Mouse (Mus musculus): ENCODE data around the gene Atg4c. TPM values are rescaled to one million over a fixed set of nuclear protein-coding genes. Genes with fewer than 3 reads are reported as not detected.

The Atg4c gene
- polyA plus RNA-seq, 1 experiment from 2014 or later: 13.1 TPM

DNA sequence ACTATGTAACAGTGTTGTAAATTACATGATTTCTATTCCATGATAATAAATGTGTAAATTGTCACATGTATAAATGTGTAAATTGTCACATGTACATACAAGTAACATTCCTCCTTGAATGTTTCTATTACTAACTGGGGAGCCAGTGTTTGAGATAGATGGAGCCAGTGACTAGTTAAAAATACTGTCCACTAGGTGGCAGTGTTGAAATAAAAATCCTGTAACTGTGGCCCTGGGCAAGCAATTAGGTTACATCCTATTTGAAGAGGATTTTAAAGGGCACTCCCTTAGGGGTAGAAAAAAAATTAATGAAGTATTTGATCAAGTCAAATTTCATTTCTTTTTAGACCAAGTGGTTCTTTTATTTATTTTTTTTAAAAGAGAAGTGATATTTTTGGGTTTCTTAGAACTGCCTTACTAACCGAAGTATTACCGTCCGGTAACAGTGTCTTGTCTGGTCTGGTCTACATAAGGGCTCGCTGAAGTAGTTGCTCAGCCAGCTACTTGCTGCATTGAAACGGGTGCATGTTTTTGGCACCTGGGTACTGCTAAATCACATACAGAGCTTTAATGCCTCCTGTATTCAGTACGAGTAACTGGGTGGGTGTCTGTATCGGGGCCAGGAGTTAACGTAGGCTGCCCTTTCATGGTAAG, 41.6 kb downstream of the Atg4c start:
- Histone ChIP-seq H3K4me3 (replicated peaks; ENCODE audit: low read depth, low read length) (no peak overlapping the region), H3K27me3 (ENCODE audit: insufficient read depth, low read length) (no peaks in the 10 kb centered on the region), H3K9ac (ENCODE audit: low read depth, low read length) (no peak overlapping the region), H3K4me2 (ENCODE audit: low read length) (no peak overlapping the region), H3K27ac (no peak overlapping the region), H3K9me3 (replicated peaks; ENCODE audit: low read length) (0 out of 2 replicates have a peak, but pooled peaks cover 5% of the 10 kb centered on the region), H3K36me3 (ENCODE audit: insufficient read depth, low read length) (no peaks in the 10 kb centered on the region), H3K4me1 (replicated peaks; ENCODE audit: insufficient read depth, low read length) (no peaks in the 10 kb centered on the region)
- 94% methylated on average over 8 of the region's 8 CpGs for WGBS
- no peak for ATAC-seq (replicated peaks; ENCODE audit: low FRiP score, low read depth)
- DNase-seq (ENCODE audit: low spot score): peak; percentile 78
- peak; percentile 77 for TF ChIP-seq CTCF (IDR thresholded peaks at IDR 0.05; ENCODE audit: low read depth)

DNA sequence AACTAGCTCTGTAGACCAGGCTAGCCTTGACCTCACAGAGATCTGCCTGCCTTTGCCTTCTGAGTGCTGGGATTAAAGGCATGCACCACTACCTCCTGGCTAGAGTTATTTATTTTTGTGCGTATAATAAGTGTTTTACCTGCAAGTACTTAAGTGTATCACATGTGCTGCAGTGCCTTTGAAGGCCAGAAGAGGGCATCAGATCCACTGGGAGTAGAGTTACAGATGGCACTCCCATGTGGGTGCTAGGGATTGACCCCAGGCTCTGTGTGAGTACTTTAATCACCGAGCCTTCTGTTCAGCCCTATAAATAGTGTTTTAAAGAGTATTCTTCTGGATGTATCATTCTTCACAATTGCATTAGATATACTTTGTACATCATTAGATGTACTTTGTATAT, 44.6 kb downstream of the Atg4c start:
- Histone ChIP-seq H3K9ac (ENCODE audit: low read depth, low read length) (no peak overlapping the region), H3K4me1 (replicated peaks; ENCODE audit: insufficient read depth, low read length) (no peaks in the 10 kb centered on the region), H3K9me3 (replicated peaks; ENCODE audit: low read length) (0 out of 2 replicates have a peak, but pooled peaks cover 5% of the 10 kb centered on the region), H3K27ac (no peak overlapping the region), H3K4me2 (ENCODE audit: low read length) (no peak overlapping the region), H3K36me3 (ENCODE audit: insufficient read depth, low read length) (no peaks in the 10 kb centered on the region), H3K4me3 (replicated peaks; ENCODE audit: low read depth, low read length) (no peak overlapping the region), H3K27me3 (ENCODE audit: insufficient read depth, low read length) (no peaks in the 10 kb centered on the region)
- ATAC-seq (replicated peaks; ENCODE audit: low FRiP score, low read depth) (no peak), DNase-seq (ENCODE audit: low spot score) (no peak)
- 96% methylated on average over 2 of the region's 2 CpGs for WGBS
- TF ChIP-seq CTCF (IDR thresholded peaks at IDR 0.05; ENCODE audit: low read depth): peak; percentile 51

DNA sequence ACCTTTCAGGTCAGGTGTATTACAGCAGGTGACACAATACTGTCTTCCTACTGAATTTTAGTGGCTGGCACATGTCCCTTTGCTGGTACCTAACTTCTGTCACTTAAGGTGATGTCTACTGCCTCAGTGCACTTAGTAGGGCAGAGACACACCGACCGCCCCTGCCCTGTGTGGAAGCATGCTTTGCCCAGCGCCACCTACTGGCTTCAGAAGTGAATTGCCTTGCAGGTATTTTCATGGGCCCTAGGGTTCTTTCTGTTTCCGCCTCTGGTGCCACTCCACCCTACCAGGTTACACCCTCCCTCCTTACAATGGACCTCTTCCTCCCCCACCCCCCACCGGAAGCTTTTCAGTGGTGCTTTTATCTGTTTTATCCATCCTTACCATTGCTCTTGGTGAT, 47.9 kb downstream of the Atg4c start:
- ATAC-seq (replicated peaks; ENCODE audit: low FRiP score, low read depth) (no peak), DNase-seq (ENCODE audit: low spot score) (no peak)
- Histone ChIP-seq H3K4me2 (ENCODE audit: low read length) (no peak overlapping the region), H3K9me3 (replicated peaks; ENCODE audit: low read length) (no peaks in the 10 kb centered on the region), H3K9ac (ENCODE audit: low read depth, low read length) (no peak overlapping the region), H3K27me3 (ENCODE audit: insufficient read depth, low read length) (no peaks in the 10 kb centered on the region), H3K4me3 (replicated peaks; ENCODE audit: low read depth, low read length) (no peak overlapping the region), H3K4me1 (replicated peaks; ENCODE audit: insufficient read depth, low read length) (no peaks in the 10 kb centered on the region), H3K27ac (no peak overlapping the region), H3K36me3 (ENCODE audit: insufficient read depth, low read length) (no peaks in the 10 kb centered on the region)
- 59% methylated on average over 5 of the region's 5 CpGs for WGBS
- peak; percentile 15; the same call in 1 of the 2 replicates for TF ChIP-seq CTCF (IDR thresholded peaks at IDR 0.05; ENCODE audit: low read depth)

DNA sequence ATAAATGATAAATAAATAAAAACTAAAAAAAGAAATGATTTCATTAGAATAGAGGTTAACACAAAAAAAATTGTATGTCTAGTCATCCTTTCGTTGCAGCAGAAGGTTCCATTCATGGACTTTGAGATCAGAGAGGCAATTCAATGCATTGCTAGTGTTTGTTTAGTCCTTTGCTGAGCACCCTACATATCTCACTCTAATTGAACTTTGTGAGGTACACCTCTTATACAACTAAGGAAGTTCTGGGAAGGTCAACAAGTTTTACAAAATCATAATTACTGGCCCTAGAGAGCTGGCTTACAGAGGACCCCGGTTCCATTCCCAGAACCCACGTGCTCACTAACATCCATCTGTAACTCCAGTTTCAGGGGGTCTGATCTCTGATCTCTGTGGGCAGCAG, 55.6 kb downstream of the Atg4c start:
- DNase-seq (ENCODE audit: low spot score) (no peak), ATAC-seq (replicated peaks; ENCODE audit: low FRiP score, low read depth) (no peak)
- 92% methylated on average over 3 of the region's 3 CpGs for WGBS

DNA sequence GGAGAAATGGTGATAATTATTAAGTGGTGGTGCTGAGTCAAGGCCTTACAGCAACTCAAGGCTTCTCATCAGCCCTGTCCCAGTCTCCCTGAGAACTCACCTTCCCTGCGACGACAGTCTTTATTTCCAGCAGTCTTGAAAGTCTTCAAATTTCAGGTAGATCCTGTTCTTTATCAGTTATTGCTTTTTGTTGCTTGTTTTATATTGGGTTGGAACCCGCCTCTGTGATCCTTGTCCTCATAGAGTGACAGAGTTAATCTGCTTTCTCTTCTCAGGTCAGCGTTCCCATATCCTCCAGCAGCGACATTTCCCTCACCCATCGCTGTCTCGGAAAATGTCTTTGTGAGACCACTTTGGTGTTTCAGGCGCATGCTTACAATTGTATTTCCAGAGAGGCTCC, 56.1 kb downstream of the Atg4c start:
- H3K9me3 ChIP-seq (replicated peaks; ENCODE audit: low read length): no peaks in the 10 kb centered on the region
- H3K27ac ChIP-seq: no peak overlapping the region
- H3K9ac ChIP-seq (ENCODE audit: low read depth, low read length): no peak overlapping the region
- no peak for ATAC-seq (replicated peaks; ENCODE audit: low FRiP score, low read depth)
- no peaks in the 10 kb centered on the region for H3K4me1 ChIP-seq (replicated peaks; ENCODE audit: insufficient read depth, low read length)
- H3K4me2 ChIP-seq (ENCODE audit: low read length): no peak overlapping the region
- TF ChIP-seq CTCF (IDR thresholded peaks at IDR 0.05; ENCODE audit: low read depth): no peak
- H3K4me3 ChIP-seq (replicated peaks; ENCODE audit: low read depth, low read length): no peak overlapping the region
- no peak for DNase-seq (ENCODE audit: low spot score)
- no peaks in the 10 kb centered on the region for H3K36me3 ChIP-seq (ENCODE audit: insufficient read depth, low read length)
- H3K27me3 ChIP-seq (ENCODE audit: insufficient read depth, low read length): no peaks in the 10 kb centered on the region
- 94% methylated on average over 8 of the region's 8 CpGs for WGBS

More for the DNA sequence above, 55.6 kb downstream of the Atg4c start:
- H3K36me3 ChIP-seq (ENCODE audit: insufficient read depth, low read length): no peaks in the 10 kb centered on the region
- H3K27ac ChIP-seq: no peak overlapping the region
- H3K9ac ChIP-seq (ENCODE audit: low read depth, low read length): no peak overlapping the region
- no peaks in the 10 kb centered on the region for H3K9me3 ChIP-seq (replicated peaks; ENCODE audit: low read length)
- no peaks in the 10 kb centered on the region for H3K4me1 ChIP-seq (replicated peaks; ENCODE audit: insufficient read depth, low read length)
- no peak overlapping the region for H3K4me2 ChIP-seq (ENCODE audit: low read length)
- H3K27me3 ChIP-seq (ENCODE audit: insufficient read depth, low read length): no peaks in the 10 kb centered on the region
- TF ChIP-seq CTCF (IDR thresholded peaks at IDR 0.05; ENCODE audit: low read depth): no peak
- H3K4me3 ChIP-seq (replicated peaks; ENCODE audit: low read depth, low read length): no peak overlapping the region

DNA sequence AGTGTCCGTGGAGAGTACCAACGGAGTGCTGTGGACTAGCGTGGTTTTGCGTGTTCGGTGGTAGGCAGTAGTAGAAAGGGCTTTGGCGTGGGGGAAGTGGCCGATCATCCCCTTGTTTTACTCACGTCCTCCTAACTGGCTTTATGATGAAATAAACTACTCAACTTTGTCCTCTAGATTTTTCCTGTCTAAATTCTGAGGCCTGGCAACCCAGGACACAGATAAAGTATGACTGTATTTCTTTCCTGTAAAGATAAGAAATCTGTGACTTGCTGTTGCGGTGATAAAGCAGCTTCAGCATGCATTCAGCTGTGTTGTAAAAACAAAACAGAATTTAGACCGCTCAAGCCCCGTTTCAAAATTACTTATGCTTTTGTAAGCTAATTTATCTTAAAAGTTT, 59.2 kb downstream of the Atg4c start:
- WGBS: 81% methylated on average over 11 of the region's 11 CpGs

DNA sequence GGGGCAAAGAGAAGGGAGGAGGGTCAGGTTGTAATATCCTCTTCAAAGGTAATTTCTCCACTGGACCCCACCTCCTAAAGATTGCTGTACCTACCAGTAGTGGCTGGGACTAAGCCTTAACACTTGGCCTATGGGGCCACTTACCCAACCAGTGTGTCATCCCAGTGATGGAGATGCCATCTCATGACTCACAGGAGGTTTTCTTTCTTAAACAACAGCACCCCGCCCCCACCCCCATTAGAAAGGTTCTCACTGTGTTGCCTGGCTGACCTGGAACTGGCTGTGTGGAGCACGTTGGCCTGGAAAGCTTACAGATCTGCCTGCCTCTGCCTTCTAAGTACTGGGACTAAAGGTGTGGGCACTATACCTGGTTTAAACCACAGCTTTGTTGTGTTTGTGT, 69.5 kb downstream of the Atg4c start:
- Histone ChIP-seq H3K36me3 (ENCODE audit: insufficient read depth, low read length) (no peaks in the 10 kb centered on the region), H3K4me2 (ENCODE audit: low read length) (no peak overlapping the region), H3K9me3 (replicated peaks; ENCODE audit: low read length) (no peaks in the 10 kb centered on the region), H3K9ac (ENCODE audit: low read depth, low read length) (no peak overlapping the region), H3K4me1 (replicated peaks; ENCODE audit: insufficient read depth, low read length) (no peaks in the 10 kb centered on the region), H3K27ac (no peak overlapping the region), H3K4me3 (replicated peaks; ENCODE audit: low read depth, low read length) (no peak overlapping the region), H3K27me3 (ENCODE audit: insufficient read depth, low read length) (no peaks in the 10 kb centered on the region)
- DNase-seq (ENCODE audit: low spot score) (no peak), ATAC-seq (replicated peaks; ENCODE audit: low FRiP score, low read depth) (no peak)
- no peak for TF ChIP-seq CTCF (IDR thresholded peaks at IDR 0.05; ENCODE audit: low read depth)
- 83% methylated on average over 2 of the region's 2 CpGs for WGBS

More for the DNA sequence above, 59.2 kb downstream of the Atg4c start:
- no peak overlapping the region for H3K27ac ChIP-seq
- no peak overlapping the region for H3K4me3 ChIP-seq (replicated peaks; ENCODE audit: low read depth, low read length)
- no peaks in the 10 kb centered on the region for H3K27me3 ChIP-seq (ENCODE audit: insufficient read depth, low read length)
- no peaks in the 10 kb centered on the region for H3K9me3 ChIP-seq (replicated peaks; ENCODE audit: low read length)
- H3K9ac ChIP-seq (ENCODE audit: low read depth, low read length): no peak overlapping the region
- ATAC-seq (replicated peaks; ENCODE audit: low FRiP score, low read depth) (no peak), DNase-seq (ENCODE audit: low spot score) (no peak)
- no peaks in the 10 kb centered on the region for H3K36me3 ChIP-seq (ENCODE audit: insufficient read depth, low read length)
- no peak overlapping the region for H3K4me2 ChIP-seq (ENCODE audit: low read length)
- H3K4me1 ChIP-seq (replicated peaks; ENCODE audit: insufficient read depth, low read length): no peaks in the 10 kb centered on the region
- TF ChIP-seq CTCF (IDR thresholded peaks at IDR 0.05; ENCODE audit: low read depth): no peak

Data from kidney, postnatal 0 days (tissue).